Mouse (Mus musculus) forebrain, embryonic 15.5 days (tissue): ENCODE measurements at regions not wholly inside any gene's neighbourhood (a gene's known extent, or its start where the extent isn't known, plus 50 kb on each side); places are given as distances from the start of the nearest gene placed in this dataset.

Experiments used
- ATAC-seq: fragments of 200-750 bp; cut with Nextera tagmentation; replicated peaks from 2 replicates; pipeline ENCODE4 v1.8.0; 2017; ENCODE audit warnings: mild to moderate bottlenecking, moderate TSS enrichment, moderate library complexity
- H3K27ac ChIP-seq: fragments of 300-500 bp; sonication (generic); replicated peaks from 2 replicates; pipeline ENCODE4 v1.5.1; 2015; ENCODE audit warnings: mild to moderate bottlenecking, inconsistent platforms
- H3K27me3 ChIP-seq: fragments of 300-500 bp; sonication (generic); 2 replicates; pipeline ENCODE4 v1.6.1; 2015; ENCODE audit warnings: inconsistent platforms
- H3K36me3 ChIP-seq: fragments of 300-500 bp; sonication (generic); 2 replicates; pipeline ENCODE4 v1.6.1; 2015; ENCODE audit warnings: mild to moderate bottlenecking, inconsistent platforms
- H3K4me1 ChIP-seq: fragments of 300-500 bp; sonication (generic); 2 replicates; pipeline ENCODE4 v1.6.1; 2015; ENCODE audit warnings: inconsistent platforms
- H3K4me2 ChIP-seq: fragments of 300-500 bp; sonication (generic); replicated peaks from 2 replicates; pipeline ENCODE4 v1.6.1; 2015; ENCODE audit warnings: mild to moderate bottlenecking, inconsistent platforms
- H3K4me3 ChIP-seq: fragments of 300-500 bp; sonication (generic); 2 replicates; pipeline ENCODE4 v1.5.1; 2015; ENCODE audit warnings: mild to moderate bottlenecking, inconsistent platforms
- H3K9ac ChIP-seq: fragments of 300-500 bp; sonication (generic); replicated peaks from 2 replicates; pipeline ENCODE4 v1.6.1; 2015; ENCODE audit warnings: mild to moderate bottlenecking, inconsistent platforms
- H3K9me3 ChIP-seq: fragments of 300-500 bp; sonication (generic); 2 replicates; pipeline ENCODE4 v1.6.1; 2016; ENCODE audit warnings: inconsistent platforms
- WGBS: fragments of 180-500 bp; shearing (Covaris S2); methylation state at CpG from one replicate; pipeline ENCODE4 v1.1.7; 2015; ENCODE audit warnings: mixed read lengths; 5-methylcytosine and 5-hydroxymethylcytosine counted together

DNA sequence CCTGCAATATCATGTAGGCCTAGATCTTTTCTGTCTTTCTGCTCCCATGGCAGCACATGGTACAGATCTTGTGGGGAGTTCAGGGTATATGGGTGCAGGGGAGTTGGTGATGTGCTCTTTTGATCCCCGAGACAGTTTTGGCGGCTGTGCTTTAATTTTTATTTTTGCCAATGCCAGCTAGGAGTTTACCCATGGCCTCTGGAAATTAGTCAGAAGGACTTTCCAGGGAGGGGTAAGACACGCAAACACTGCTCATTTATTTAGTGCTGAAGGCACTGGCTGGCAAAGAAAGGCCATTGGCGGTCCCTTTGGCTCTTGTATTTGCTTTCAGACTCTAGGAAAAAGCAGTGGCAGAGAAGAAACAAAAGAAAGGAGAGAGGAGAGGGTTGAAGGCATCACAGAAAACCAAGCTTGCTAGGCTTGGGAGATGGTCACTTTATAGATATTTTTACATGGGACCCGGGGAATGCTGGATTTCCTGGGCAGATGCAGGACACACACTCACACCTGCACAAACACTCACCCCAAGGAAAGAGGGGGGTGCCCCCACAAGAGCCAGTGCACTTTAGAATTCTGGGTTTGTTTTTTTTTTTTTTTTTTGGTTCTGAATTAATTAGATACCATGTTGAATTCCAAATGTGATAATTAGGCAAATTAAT, 50.4 kb upstream of the Pcdh8 start:
- Histone ChIP-seq H3K9me3 (no peaks in the 10 kb centered on the region), H3K4me1 (peaks cover 28% of the 10 kb centered on the region), H3K4me2 (no peak overlapping the region), H3K36me3 (no peaks in the 10 kb centered on the region), H3K4me3 (no peak overlapping the region), H3K27ac (peak overlapping the region; percentile 85), H3K27me3 (no peaks in the 10 kb centered on the region), H3K9ac (no peak overlapping the region)
- ATAC-seq, result peak; percentile 51
- WGBS, result 23% methylated on average over 5 of the region's 5 CpGs
